Mouse (Mus musculus): ENCODE results near the gene Muc3. TPM values are rescaled to one million over a fixed set of nuclear protein-coding genes. Genes with fewer than 3 reads are reported as not detected.
A peak's percentile ranks its signal among the peaks of the same experiment; 100 is the strongest.
"Not testable (repeated sequence)": the region's sequence is repeated elsewhere in the genome, so short reads cannot be mapped to it uniquely, and the experiment has no call there.

Muc3 gene
- total and polyA plus RNA-seq, 2 experiments from 2014 or later = not detected

- H3K4me1 ChIP-seq (ENCODE audit: insufficient read depth) = peaks cover 12% of the 10 kb centered on the region; the same call in 1 of the 2 replicates
- WGBS = 86% methylated on average over 4 of the region's 4 CpGs
- H3K4me3 ChIP-seq (ENCODE audit: low read depth, low read length) = no peak overlapping the region
- H3K9me3 ChIP-seq (ENCODE audit: low read length) = no peaks in the 10 kb centered on the region
- no peak overlapping the region for H3K4me2 ChIP-seq (ENCODE audit: low read depth)
- H3K27me3 ChIP-seq (ENCODE audit: insufficient read depth, low read length) = no peaks in the 10 kb centered on the region
- no peaks in the 10 kb centered on the region for H3K36me3 ChIP-seq (ENCODE audit: insufficient read depth)
- H3K27ac ChIP-seq (ENCODE audit: low read depth, low read length) = peak overlapping the region; percentile 63
- DNase-seq (no peak), ATAC-seq (no peak)
- no peak overlapping the region for H3K9ac ChIP-seq
- TF ChIP-seq CTCF (IDR thresholded peaks at IDR 0.05; ENCODE audit: low read depth) = no peak
These were observed 25.6 kb downstream of the Muc3 start for GRCm38 (mm10) chr5:137123516-137123915.

- Histone ChIP-seq H3K4me2 (ENCODE audit: low read depth) (peak overlapping the region; percentile 30), H3K27me3 (ENCODE audit: insufficient read depth, low read length) (no peaks in the 10 kb centered on the region), H3K4me3 (ENCODE audit: low read depth, low read length) (no peak overlapping the region), H3K36me3 (ENCODE audit: insufficient read depth) (no peaks in the 10 kb centered on the region), H3K9ac (peak overlapping the region; percentile 1; the same call in 1 of the 2 replicates), H3K27ac (ENCODE audit: low read depth, low read length) (peak overlapping the region; percentile 63), H3K9me3 (ENCODE audit: low read length) (no peaks in the 10 kb centered on the region), H3K4me1 (ENCODE audit: insufficient read depth) (peaks cover 12% of the 10 kb centered on the region; the same call in 1 of the 2 replicates)
- ATAC-seq (peak; percentile 92), DNase-seq (peak; percentile 90)
- TF ChIP-seq CTCF (IDR thresholded peaks at IDR 0.05; ENCODE audit: low read depth) = peak; percentile 77
- WGBS = 9% methylated on average over 14 of the region's 14 CpGs
These were observed 26.4 kb downstream of the Muc3 start for GRCm38 (mm10) chr5:137122686-137123193.

- Histone ChIP-seq H3K9ac (no peak overlapping the region), H3K27ac (ENCODE audit: low read depth, low read length) (no peak overlapping the region), H3K27me3 (ENCODE audit: insufficient read depth, low read length) (no peaks in the 10 kb centered on the region), H3K36me3 (ENCODE audit: insufficient read depth) (no peaks in the 10 kb centered on the region), H3K4me1 (ENCODE audit: insufficient read depth) (peaks cover 12% of the 10 kb centered on the region; the same call in 1 of the 2 replicates), H3K4me3 (ENCODE audit: low read depth, low read length) (no peak overlapping the region), H3K9me3 (ENCODE audit: low read length) (no peaks in the 10 kb centered on the region), H3K4me2 (ENCODE audit: low read depth) (no peak overlapping the region)
- no peak for TF ChIP-seq CTCF (IDR thresholded peaks at IDR 0.05; ENCODE audit: low read depth)
- no peak for ATAC-seq
- DNase-seq = no peak
- WGBS = 75% methylated on average over 4 of the region's 4 CpGs
These were observed 27.8 kb downstream of the Muc3 start for GRCm38 (mm10) chr5:137121280-137121679.

GRCm38 (mm10) chr5:137118878-137119277, 30.2 kb downstream of the Muc3 start:
- WGBS = 60% methylated on average over 4 of the region's 4 CpGs
- no peaks in the 10 kb centered on the region for H3K27me3 ChIP-seq (ENCODE audit: insufficient read depth, low read length)
- H3K9ac ChIP-seq = no peak overlapping the region
- ATAC-seq (no peak), DNase-seq (no peak)
- H3K4me3 ChIP-seq (ENCODE audit: low read depth, low read length) = no peak overlapping the region
- H3K36me3 ChIP-seq (ENCODE audit: insufficient read depth) = no peaks in the 10 kb centered on the region
- no peak for TF ChIP-seq CTCF (IDR thresholded peaks at IDR 0.05; ENCODE audit: low read depth)
- H3K27ac ChIP-seq (ENCODE audit: low read depth, low read length) = no peak overlapping the region
- H3K9me3 ChIP-seq (ENCODE audit: low read length) = no peaks in the 10 kb centered on the region
- no peak overlapping the region for H3K4me2 ChIP-seq (ENCODE audit: low read depth)
- peaks cover 12% of the 10 kb centered on the region; the same call in 1 of the 2 replicates for H3K4me1 ChIP-seq (ENCODE audit: insufficient read depth)

GRCm38 (mm10) chr5:137117994-137118393, 31.1 kb downstream of the Muc3 start:
- H3K27me3 ChIP-seq (ENCODE audit: insufficient read depth, low read length); ATAC-seq; H3K4me2 ChIP-seq (ENCODE audit: low read depth); H3K9me3 ChIP-seq (ENCODE audit: low read length); H3K4me3 ChIP-seq (ENCODE audit: low read depth, low read length); H3K27ac ChIP-seq (ENCODE audit: low read depth, low read length); H3K36me3 ChIP-seq (ENCODE audit: insufficient read depth); H3K9ac ChIP-seq; DNase-seq: not testable (repeated sequence)
- H3K4me1 ChIP-seq (ENCODE audit: insufficient read depth) = peaks cover 10% of the 10 kb centered on the region; the same call in 1 of the 2 replicates
- 85% methylated on average over 3 of the region's 3 CpGs for WGBS

- H3K27ac ChIP-seq (ENCODE audit: low read depth, low read length) = no peak overlapping the region
- DNase-seq (no peak), ATAC-seq (no peak)
- no peak overlapping the region for H3K4me2 ChIP-seq (ENCODE audit: low read depth)
- H3K36me3 ChIP-seq (ENCODE audit: insufficient read depth) = no peaks in the 10 kb centered on the region
- H3K27me3 ChIP-seq (ENCODE audit: insufficient read depth, low read length) = no peaks in the 10 kb centered on the region
- 95% methylated on average over 2 of the region's 2 CpGs for WGBS
- H3K4me1 ChIP-seq (ENCODE audit: insufficient read depth) = 0 out of 2 replicates have a peak, but pooled peaks cover under 1% of the 10 kb centered on the region
- H3K9me3 ChIP-seq (ENCODE audit: low read length) = no peaks in the 10 kb centered on the region
- no peak overlapping the region for H3K9ac ChIP-seq
- no peak overlapping the region for H3K4me3 ChIP-seq (ENCODE audit: low read depth, low read length)
- no peak for TF ChIP-seq CTCF (IDR thresholded peaks at IDR 0.05; ENCODE audit: low read depth)
These were observed 32.1 kb downstream of the Muc3 start for GRCm38 (mm10) chr5:137116987-137117386.

GRCm38 (mm10) chr5:137115866-137116847, 33.0 kb downstream of the Muc3 start, which contains the start of gene Trim56:
TSS of gene Trim56 (minus strand) at chr5:137116209.
- ATAC-seq (no peak), DNase-seq (no peak)
- Histone ChIP-seq H3K9ac (peak within 1 kb of the TSS; percentile 44), H3K9me3 (ENCODE audit: low read length) (no peaks in the 10 kb centered on the region), H3K4me1 (ENCODE audit: insufficient read depth) (no peaks in the 10 kb centered on the region), H3K27ac (ENCODE audit: low read depth, low read length) (no peak within 1 kb of the TSS), H3K4me2 (ENCODE audit: low read depth) (peak within 1 kb of the TSS; percentile 46), H3K4me3 (ENCODE audit: low read depth, low read length) (peak within 1 kb of the TSS; percentile 32), H3K36me3 (ENCODE audit: insufficient read depth) (no peaks in the 10 kb centered on the region), H3K27me3 (ENCODE audit: insufficient read depth, low read length) (no peaks in the 10 kb centered on the region)
- no peak for TF ChIP-seq CTCF (IDR thresholded peaks at IDR 0.05; ENCODE audit: low read depth)
- 17% methylated on average over 29 of the region's 29 CpGs for WGBS
